In genomic region chr17:15084226-15084848, GRCm38 (mm10) we compare ENCODE assay signal across 14 mouse cellular contexts. TPM values are rescaled to one million over a fixed set of nuclear protein-coding genes. Genes with fewer than 3 reads are reported as not detected.
A peak's percentile ranks its signal among the peaks of the same experiment; 100 is the strongest.
DNase-seq lines count a peak whose midpoint lies in the region; ATAC-seq and TF ChIP-seq lines count a peak whose summit lies in the region.
"Had no signal": no experiment of that assay in that cellular context is flagged by ENCODE, and none has a peak within 500 bp of the region (broad histone marks: within the 10 kb centered on the region; RNA-seq: fewer than 3 reads in every experiment).

No protein-coding gene starts in this region.

- no peaks in the 10 kb centered on the region for H3K36me3 ChIP-seq in forebrain, embryonic 14.5 days (ENCODE audit: control insufficient read depth, insufficient read depth, low read length)
- no peaks in the 10 kb centered on the region for H3K36me3 ChIP-seq in forebrain, embryonic 13.5 days (ENCODE audit: poor library complexity, severe bottlenecking)
- H3K36me3 ChIP-seq in midbrain, embryonic 12.5 days = no peaks in the 10 kb centered on the region
- no peaks in the 10 kb centered on the region for H3K36me3 ChIP-seq in midbrain, embryonic 16.5 days (ENCODE audit: control insufficient read depth, insufficient read depth, low read length)
- H3K36me3 ChIP-seq in liver, embryonic 13.5 days = no peaks in the 10 kb centered on the region
- H3K36me3 ChIP-seq in stomach, postnatal 0 days (ENCODE audit: control insufficient read depth, insufficient read depth, low read length) = no peaks in the 10 kb centered on the region
- H3K36me3 ChIP-seq: neural tube, embryonic 13.5 days had no signal

- ATAC-seq in forebrain, embryonic 14.5 days = 0 out of 2 replicates have a peak, but pooled peaks have one; percentile 19
- no peak; the same call in 1 of the 2 replicates for ATAC-seq in forebrain, embryonic 13.5 days
- ATAC-seq in midbrain, embryonic 12.5 days (ENCODE audit: low FRiP score, low read depth) = peak; percentile 47; the same call in 1 of the 2 replicates
- no peak for ATAC-seq in midbrain, embryonic 16.5 days
- peak; percentile 92 for ATAC-seq in liver, embryonic 13.5 days (ENCODE audit: low read depth)
- peak; percentile 30; the same call in 1 of the 2 replicates for ATAC-seq in stomach, postnatal 0 days (ENCODE audit: low FRiP score, low TSS enrichment)
- ATAC-seq: forebrain, postnatal 0 days had no signal

- peaks cover 12% of the 10 kb centered on the region for H3K4me1 ChIP-seq in forebrain, embryonic 14.5 days (ENCODE audit: control insufficient read depth, insufficient read depth, low read length)
- peaks cover 35% of the 10 kb centered on the region for H3K4me1 ChIP-seq in forebrain, embryonic 13.5 days
- peaks cover 28% of the 10 kb centered on the region for H3K4me1 ChIP-seq in midbrain, embryonic 12.5 days
- peaks cover 13% of the 10 kb centered on the region for H3K4me1 ChIP-seq in midbrain, embryonic 16.5 days (ENCODE audit: control insufficient read depth, insufficient read depth, low read length)
- H3K4me1 ChIP-seq in liver, embryonic 13.5 days (replicated peaks) = peaks cover 47% of the 10 kb centered on the region
- H3K4me1 ChIP-seq in stomach, postnatal 0 days (replicated peaks; ENCODE audit: control insufficient read depth, insufficient read depth) = no peaks in the 10 kb centered on the region

- no peak overlapping the region for H3K27ac ChIP-seq in forebrain, embryonic 14.5 days (ENCODE audit: low read depth, low read length)
- H3K27ac ChIP-seq in forebrain, embryonic 13.5 days = no peak overlapping the region
- H3K27ac ChIP-seq in midbrain, embryonic 12.5 days (replicated peaks) = 0 out of 2 replicates have a peak overlapping the region, but pooled peaks have one; percentile 11
- no peak overlapping the region for H3K27ac ChIP-seq in midbrain, embryonic 16.5 days (ENCODE audit: low read length)
- H3K27ac ChIP-seq in liver, embryonic 13.5 days = peak overlapping the region; percentile 88
- H3K27ac ChIP-seq in stomach, postnatal 0 days (replicated peaks) = no peak overlapping the region
- H3K27ac ChIP-seq: neural tube, embryonic 13.5 days had no signal

- H3K4me2 ChIP-seq in forebrain, embryonic 14.5 days (ENCODE audit: low read length) = no peak overlapping the region
- H3K4me2 ChIP-seq in forebrain, embryonic 13.5 days = no peak overlapping the region
- H3K4me2 ChIP-seq in midbrain, embryonic 12.5 days (replicated peaks) = no peak overlapping the region
- no peak overlapping the region for H3K4me2 ChIP-seq in midbrain, embryonic 16.5 days (ENCODE audit: low read length)
- H3K4me2 ChIP-seq in liver, embryonic 13.5 days = peak overlapping the region; percentile 54
- H3K4me2 ChIP-seq in stomach, postnatal 0 days (replicated peaks; ENCODE audit: low read depth) = no peak overlapping the region
- H3K4me2 ChIP-seq: neural tube, embryonic 13.5 days had no signal

- no peak overlapping the region for H3K4me3 ChIP-seq in forebrain, embryonic 14.5 days (ENCODE audit: low read depth, low read length)
- no peak overlapping the region for H3K4me3 ChIP-seq in forebrain, embryonic 13.5 days
- no peak overlapping the region for H3K4me3 ChIP-seq in midbrain, embryonic 12.5 days
- H3K4me3 ChIP-seq in midbrain, embryonic 16.5 days (ENCODE audit: low read depth, low read length) = no peak overlapping the region
- peak overlapping the region; percentile 18; the same call in 1 of the 2 replicates for H3K4me3 ChIP-seq in liver, embryonic 13.5 days (replicated peaks)
- no peak overlapping the region for H3K4me3 ChIP-seq in stomach, postnatal 0 days (ENCODE audit: low read depth, low read length)
- H3K4me3 ChIP-seq: neural tube, embryonic 13.5 days had no signal

- H3K9me3 ChIP-seq in forebrain, embryonic 14.5 days (replicated peaks; ENCODE audit: control insufficient read depth, low read length) = no peaks in the 10 kb centered on the region
- no peaks in the 10 kb centered on the region for H3K9me3 ChIP-seq in forebrain, embryonic 13.5 days (replicated peaks)
- no peaks in the 10 kb centered on the region for H3K9me3 ChIP-seq in midbrain, embryonic 12.5 days
- H3K9me3 ChIP-seq in midbrain, embryonic 16.5 days (replicated peaks; ENCODE audit: control insufficient read depth, low read length, poor library complexity, severe bottlenecking) = no peaks in the 10 kb centered on the region
- no peaks in the 10 kb centered on the region for H3K9me3 ChIP-seq in liver, embryonic 13.5 days (replicated peaks)
- H3K9me3 ChIP-seq in stomach, postnatal 0 days (ENCODE audit: control insufficient read depth, low read length) = no peaks in the 10 kb centered on the region
- H3K9me3 ChIP-seq: neural tube, embryonic 13.5 days had no signal

- DNase-seq in forebrain, embryonic 14.5 days (ENCODE audit: low spot score) = no peak
- peak; percentile 80 for DNase-seq in liver, embryonic 13.5 days
- DNase-seq in stomach, postnatal 0 days (ENCODE audit: low spot score) = no peak
- DNase-seq in right cerebral cortex, adult 2 months (ENCODE audit: low spot score in 2 of 2) = no peak
- DNase-seq in right cerebral cortex, postnatal 36 days (ENCODE audit: low spot score in 2 of 2) = no peak
- DNase-seq: forebrain, postnatal 0 days; heart, adult 18-20 months; kidney, adult 9 months; lung, postnatal 36 days had no signal

- H3K27me3 ChIP-seq in forebrain, embryonic 14.5 days (replicated peaks; ENCODE audit: control insufficient read depth, insufficient read depth, low read length) = no peaks in the 10 kb centered on the region
- no peaks in the 10 kb centered on the region for H3K27me3 ChIP-seq in forebrain, embryonic 13.5 days
- H3K27me3 ChIP-seq in midbrain, embryonic 12.5 days = peaks cover 6% of the 10 kb centered on the region
- no peaks in the 10 kb centered on the region for H3K27me3 ChIP-seq in midbrain, embryonic 16.5 days (ENCODE audit: control insufficient read depth, insufficient read depth, low read depth, low read length)
- H3K27me3 ChIP-seq in liver, embryonic 13.5 days = peaks cover 6% of the 10 kb centered on the region; the same call in 1 of the 2 replicates
- H3K27me3 ChIP-seq in stomach, postnatal 0 days (ENCODE audit: control insufficient read depth, insufficient read depth, low read length) = no peaks in the 10 kb centered on the region

- 62% methylated on average over 13 of the region's 13 CpGs for WGBS in forebrain, embryonic 14.5 days
- WGBS in forebrain, embryonic 13.5 days = 68% methylated on average over 13 of the region's 13 CpGs
- WGBS in midbrain, embryonic 12.5 days = 75% methylated on average over 13 of the region's 13 CpGs
- WGBS in midbrain, embryonic 16.5 days = 71% methylated on average over 13 of the region's 13 CpGs
- WGBS in liver, embryonic 13.5 days (ENCODE audit: insufficient replicate concordance) = 21% methylated on average over 13 of the region's 13 CpGs
- 67% methylated on average over 13 of the region's 13 CpGs for WGBS in stomach, postnatal 0 days

- no peak overlapping the region for H3K9ac ChIP-seq in forebrain, embryonic 14.5 days (ENCODE audit: low read length)
- H3K9ac ChIP-seq in forebrain, embryonic 13.5 days = no peak overlapping the region
- H3K9ac ChIP-seq in midbrain, embryonic 12.5 days (replicated peaks) = no peak overlapping the region
- no peak overlapping the region for H3K9ac ChIP-seq in midbrain, embryonic 16.5 days (ENCODE audit: low read depth, low read length)
- H3K9ac ChIP-seq in liver, embryonic 13.5 days = peak overlapping the region; percentile 37; the same call in 1 of the 2 replicates
- no peak overlapping the region for H3K9ac ChIP-seq in stomach, postnatal 0 days (ENCODE audit: low read length)
- H3K9ac ChIP-seq: forebrain, postnatal 0 days; neural tube, embryonic 13.5 days had no signal

- TF ChIP-seq CTCF in stomach, postnatal 0 days (IDR thresholded peaks at IDR 0.05; ENCODE audit: low read depth) = no peak

- TF ChIP-seq EP300 in stomach, postnatal 0 days (optimal IDR thresholded peaks at IDR 0.05) = no peak

RNA-seq across cellular contexts. Expression of gene Gm3448, which starts 43.0 kb away (rescaled TPM):
- polyA plus RNA-seq in forebrain, embryonic 14.5 days (2014; fragmentation: Nextera tagmentation; extraction: Ambion mirVana) = 2.8 and 4.2 TPM in 2 replicates
- polyA plus RNA-seq in forebrain, embryonic 13.5 days (2015; fragmentation: Nextera tagmentation; extraction: Ambion mirVana) = 5.6 and 7.0 TPM in 2 replicates
- polyA plus RNA-seq in midbrain, embryonic 12.5 days (2016; fragmentation: Nextera tagmentation; extraction: Ambion mirVana) = 6.4 and 6.5 TPM in 2 replicates
- polyA plus RNA-seq in midbrain, embryonic 16.5 days (2015; fragmentation: Nextera tagmentation; extraction: Ambion mirVana) = 4.7 and 5.6 TPM in 2 replicates
- 3.9 and 4.9 TPM in 2 replicates for polyA plus RNA-seq in liver, embryonic 13.5 days (2015; fragmentation: Nextera tagmentation; extraction: Ambion mirVana)
- 2.9 and 3.9 TPM in 2 replicates for polyA plus RNA-seq in stomach, postnatal 0 days (2015; fragmentation: Nextera tagmentation; extraction: Ambion mirVana)

RNA-seq across cellular contexts. Expression of gene Tcte3, which starts 43.0 kb away (rescaled TPM):
- polyA plus RNA-seq in forebrain, embryonic 14.5 days (2014; fragmentation: Nextera tagmentation; extraction: Ambion mirVana) = 0.65 TPM in 1 of 2 replicates, not detected in the other
- 0.41 TPM in 1 of 2 replicates, not detected in the other for polyA plus RNA-seq in forebrain, embryonic 13.5 days (2015; fragmentation: Nextera tagmentation; extraction: Ambion mirVana)
- not detected in 2 replicates for polyA plus RNA-seq in midbrain, embryonic 12.5 days (2016; fragmentation: Nextera tagmentation; extraction: Ambion mirVana)
- 0.50 TPM in 1 of 2 replicates, not detected in the other for polyA plus RNA-seq in midbrain, embryonic 16.5 days (2015; fragmentation: Nextera tagmentation; extraction: Ambion mirVana)
- 2.1 and 3.1 TPM in 2 replicates for polyA plus RNA-seq in liver, embryonic 13.5 days (2015; fragmentation: Nextera tagmentation; extraction: Ambion mirVana)
- polyA plus RNA-seq in stomach, postnatal 0 days (2015; fragmentation: Nextera tagmentation; extraction: Ambion mirVana) = 0.79 and 1.3 TPM in 2 replicates
- polyA plus RNA-seq: forebrain, postnatal 0 days; stomach, embryonic 14.5 days had no signal

RNA-seq across cellular contexts. Expression of gene Ermard, which starts 43.3 kb away (rescaled TPM):
- 54.7 and 67.5 TPM in 2 replicates for polyA plus RNA-seq in forebrain, embryonic 14.5 days (2014; fragmentation: Nextera tagmentation; extraction: Ambion mirVana)
- 92.7 and 94.3 TPM in 2 replicates for polyA plus RNA-seq in forebrain, embryonic 13.5 days (2015; fragmentation: Nextera tagmentation; extraction: Ambion mirVana)
- polyA plus RNA-seq in midbrain, embryonic 12.5 days (2016; fragmentation: Nextera tagmentation; extraction: Ambion mirVana) = 111 and 115 TPM in 2 replicates
- polyA plus RNA-seq in midbrain, embryonic 16.5 days (2015; fragmentation: Nextera tagmentation; extraction: Ambion mirVana) = 74.3 and 89.8 TPM in 2 replicates
- 28.6 and 31.5 TPM in 2 replicates for polyA plus RNA-seq in liver, embryonic 13.5 days (2015; fragmentation: Nextera tagmentation; extraction: Ambion mirVana)
- 33.3 and 36.2 TPM in 2 replicates for polyA plus RNA-seq in stomach, postnatal 0 days (2015; fragmentation: Nextera tagmentation; extraction: Ambion mirVana)

Comparison
In these comparisons a context has a peak if more than half of its experiments do, and no peak if none do; other contexts are left out.
1. ATAC-seq: peak in forebrain, embryonic 14.5 days (single experiment), midbrain, embryonic 12.5 days (single experiment), liver, embryonic 13.5 days (single experiment) and stomach, postnatal 0 days (single experiment); none in forebrain, embryonic 13.5 days (single experiment) and midbrain, embryonic 16.5 days (single experiment).
2. H3K27ac ChIP-seq: peak in midbrain, embryonic 12.5 days (single experiment) and liver, embryonic 13.5 days (single experiment); none in forebrain, embryonic 14.5 days (single experiment), forebrain, embryonic 13.5 days (single experiment), midbrain, embryonic 16.5 days (single experiment) and stomach, postnatal 0 days (single experiment).